Mouse (Mus musculus) retina, adult 2 months (tissue): Measurements from ENCODE around the gene Rfc2.

Experiments
- DNase-seq: peaks from one replicate; pipeline ENCODE4 v3.0.0-alpha.2; 2012; ENCODE audit warnings: low read depth, low spot score

Gene Rfc2

GRCm38 (mm10) chr5:134581146-134581545 lies at the start of gene Rfc2:
Rfc2 (plus strand) TSS chr5:134581366.
- DNase-seq, result no peak

GRCm38 (mm10) chr5:134531585-134531984 lies 49.6 kb upstream of the Rfc2 start:
- no peak for DNase-seq

GRCm38 (mm10) chr5:134532417-134532816 lies 48.7 kb upstream of the Rfc2 start:
- no peak for DNase-seq

- DNase-seq, result no peak
These were observed 45.1 kb upstream of the Rfc2 start for GRCm38 (mm10) chr5:134536036-134536435.

GRCm38 (mm10) chr5:134539891-134540290 lies 41.3 kb upstream of the Rfc2 start:
- DNase-seq, result no peak

GRCm38 (mm10) chr5:134540881-134541280 lies 40.3 kb upstream of the Rfc2 start:
- DNase-seq, result no peak

GRCm38 (mm10) chr5:134541640-134542039 lies 39.5 kb upstream of the Rfc2 start:
- DNase-seq, result no peak

GRCm38 (mm10) chr5:134544516-134545241 lies 36.5 kb upstream of the Rfc2 start:
- DNase-seq, result no peak

- no peak for DNase-seq
These were observed 35.9 kb upstream of the Rfc2 start for GRCm38 (mm10) chr5:134545242-134545629.

GRCm38 (mm10) chr5:134546790-134547189 lies 34.4 kb upstream of the Rfc2 start:
- no peak for DNase-seq

GRCm38 (mm10) chr5:134548306-134548705 lies 32.9 kb upstream of the Rfc2 start:
- no peak for DNase-seq

GRCm38 (mm10) chr5:134549640-134550168 lies 31.5 kb upstream of the Rfc2 start:
- DNase-seq, result no peak

GRCm38 (mm10) chr5:134550836-134551232 lies 30.3 kb upstream of the Rfc2 start:
- no peak for DNase-seq

GRCm38 (mm10) chr5:134551233-134552109 lies 29.7 kb upstream of the Rfc2 start:
- DNase-seq, result no peak

- DNase-seq, result peak; percentile 76
These were observed 28.8 kb upstream of the Rfc2 start, which contains the start of gene Clip2 for GRCm38 (mm10) chr5:134552110-134552972. Clip2 (minus strand) TSS chr5:134552434.

- DNase-seq, result no peak
These were observed 27.1 kb upstream of the Rfc2 start for GRCm38 (mm10) chr5:134553951-134554546.

- no peak for DNase-seq
These were observed 25.6 kb upstream of the Rfc2 start for GRCm38 (mm10) chr5:134555463-134556164.

- DNase-seq, result no peak
These were observed 21.1 kb upstream of the Rfc2 start, which contains the start of gene Syna for GRCm38 (mm10) chr5:134560071-134560449. Syna (minus strand) TSS chr5:134560171.

- DNase-seq, result no peak
These were observed 20.6 kb upstream of the Rfc2 start for GRCm38 (mm10) chr5:134560450-134561171.

- no peak for DNase-seq
These were observed 16.9 kb upstream of the Rfc2 start for GRCm38 (mm10) chr5:134564272-134564671.
